Comparison of ENCODE assay signal across 9 mouse cellular contexts in genomic region chr1:37614130-37614529, GRCm38 (mm10).
DNase-seq lines count a peak whose midpoint lies in the region; ATAC-seq and TF ChIP-seq lines count a peak whose summit lies in the region.
"Had no signal": no experiment of that assay in that cellular context is flagged by ENCODE, and none has a peak within 500 bp of the region (broad histone marks: within the 10 kb centered on the region; RNA-seq: fewer than 3 reads in every experiment).

No protein-coding gene starts in this region.

- TF ChIP-seq EP300 in lung, postnatal 0 days (IDR thresholded peaks at IDR 0.05) = no peak

- H3K4me2 ChIP-seq in lung, postnatal 0 days (replicated peaks; ENCODE audit: low read depth, low read length) = no peak overlapping the region
- H3K4me2 ChIP-seq in forebrain, embryonic 14.5 days (ENCODE audit: low read length) = no peak overlapping the region

- 34% methylated on average over 15 of the region's 15 CpGs for WGBS in lung, postnatal 0 days
- 16% methylated on average over 15 of the region's 15 CpGs for WGBS in thymus, adult 2 months
- WGBS in forebrain, embryonic 14.5 days = 76% methylated on average over 15 of the region's 15 CpGs

- 0 out of 2 replicates have a peak, but pooled peaks have one; percentile 5 for ATAC-seq in lung, postnatal 0 days
- no peak for ATAC-seq in forebrain, embryonic 14.5 days

- no peak overlapping the region for H3K9ac ChIP-seq in lung, postnatal 0 days (replicated peaks; ENCODE audit: low read depth)
- H3K9ac ChIP-seq in forebrain, embryonic 14.5 days (ENCODE audit: low read length) = no peak overlapping the region

- peak; percentile 44 to 48 for DNase-seq in cerebellum, postnatal 25 days
- DNase-seq in cerebellum, adult 18-20 months = no peak
- DNase-seq in lung, postnatal 0 days (ENCODE audit: low spot score) = no peak
- no peak for DNase-seq in lung, postnatal 25 days (ENCODE audit: low spot score)
- peak; percentile 30 to 54 for DNase-seq in left cerebral cortex, adult 9 months (ENCODE audit: low spot score in 2 of 2)
- DNase-seq in thymus, adult 2 months = peak; percentile 60
- DNase-seq in kidney, adult 8-10 months = no peak
- no peak for DNase-seq in forebrain, embryonic 14.5 days (ENCODE audit: low spot score)

- no peaks in the 10 kb centered on the region for H3K27me3 ChIP-seq in lung, postnatal 0 days (replicated peaks; ENCODE audit: insufficient read depth, low read length)
- H3K27me3 ChIP-seq in thymus, adult 2 months (ENCODE audit: control insufficient read depth, insufficient read depth, low read length) = no peaks in the 10 kb centered on the region
- H3K27me3 ChIP-seq in forebrain, embryonic 14.5 days (replicated peaks; ENCODE audit: control insufficient read depth, insufficient read depth, low read length) = no peaks in the 10 kb centered on the region

- no peaks in the 10 kb centered on the region for H3K9me3 ChIP-seq in lung, postnatal 0 days (ENCODE audit: low read length)
- no peaks in the 10 kb centered on the region for H3K9me3 ChIP-seq in forebrain, embryonic 14.5 days (replicated peaks; ENCODE audit: control insufficient read depth, low read length)

- peaks cover 2% of the 10 kb centered on the region; the same call in 1 of the 2 replicates for H3K4me1 ChIP-seq in lung, postnatal 0 days (ENCODE audit: insufficient read depth, low read depth, low read length)
- peaks cover 39% of the 10 kb centered on the region for H3K4me1 ChIP-seq in thymus, adult 2 months (replicated peaks; ENCODE audit: control insufficient read depth, insufficient read depth, low read length)
- H3K4me1 ChIP-seq in forebrain, embryonic 14.5 days (ENCODE audit: control insufficient read depth, insufficient read depth, low read length) = no peaks in the 10 kb centered on the region

- H3K27ac ChIP-seq in lung, postnatal 0 days (ENCODE audit: low read length) = no peak overlapping the region; the same call in 1 of the 2 replicates
- H3K27ac ChIP-seq in thymus, adult 2 months (ENCODE audit: control insufficient read depth, insufficient read depth, low read length) = peak overlapping the region; percentile 92
- H3K27ac ChIP-seq in forebrain, embryonic 14.5 days (ENCODE audit: low read depth, low read length) = no peak overlapping the region

- no peak for TF ChIP-seq CTCF in lung, postnatal 0 days (IDR thresholded peaks at IDR 0.05)
- TF ChIP-seq CTCF in thymus, adult 2 months (IDR thresholded peaks at IDR 0.05; ENCODE audit: borderline replicate concordance, control insufficient read depth, extremely low read depth, insufficient read depth, low read length, poor library complexity) = no peak

- no peak for TF ChIP-seq POLR2A in thymus, adult 2 months (IDR thresholded peaks at IDR 0.05; ENCODE audit: control insufficient read depth, extremely low read depth, insufficient read depth, low read length, poor library complexity)

- no peak overlapping the region for H3K4me3 ChIP-seq in lung, postnatal 0 days (ENCODE audit: low read depth, low read length)
- peak overlapping the region; percentile 47 for H3K4me3 ChIP-seq in thymus, adult 2 months (ENCODE audit: control insufficient read depth, insufficient read depth, low read length)
- H3K4me3 ChIP-seq in forebrain, embryonic 14.5 days (ENCODE audit: low read depth, low read length) = no peak overlapping the region
- H3K4me3 ChIP-seq: myocyte had no signal

- no peaks in the 10 kb centered on the region for H3K36me3 ChIP-seq in lung, postnatal 0 days (ENCODE audit: insufficient read depth, low read length)
- no peaks in the 10 kb centered on the region for H3K36me3 ChIP-seq in thymus, adult 2 months (ENCODE audit: control insufficient read depth, insufficient read depth, low read length)
- H3K36me3 ChIP-seq in forebrain, embryonic 14.5 days (ENCODE audit: control insufficient read depth, insufficient read depth, low read length) = no peaks in the 10 kb centered on the region

Comparison
In these comparisons a context has a peak if more than half of its experiments do, and no peak if none do; other contexts are left out.
1. DNase-seq: peak in cerebellum, postnatal 25 days (2 of 2), left cerebral cortex, adult 9 months (2 of 2) and thymus, adult 2 months (single experiment); none in cerebellum, adult 18-20 months (0 of 2), lung, postnatal 0 days (single experiment), lung, postnatal 25 days (single experiment), kidney, adult 8-10 months (0 of 2) and forebrain, embryonic 14.5 days (single experiment).